Mouse (Mus musculus) neural tube, embryonic 11.5 days (tissue): ENCODE measurements around the gene Daam2. TPM values are rescaled to one million over a fixed set of nuclear protein-coding genes. Genes with fewer than 3 reads are reported as not detected.

Experiments used
- ATAC-seq: fragments of 200-750 bp; cut with Nextera tagmentation; 2 replicates; pipeline ENCODE4 v1.8.0; 2017; ENCODE audit warnings: moderate number of reproducible peaks, mild to moderate bottlenecking, moderate TSS enrichment, moderate library complexity; ENCODE audit not compliant: insufficient read depth, low FRiP score, low TSS enrichment
- DNase-seq: peaks from one replicate; pipeline ENCODE4 v3.0.0-alpha.2; 2015; ENCODE audit warnings: low spot score
- H3K27ac ChIP-seq: fragments of 300-500 bp; sonication (generic); 2 replicates; pipeline ENCODE4 v1.5.1; 2014; ENCODE audit warnings: low read depth, mild to moderate bottlenecking, low read length
- H3K27me3 ChIP-seq: fragments of 300-500 bp; sonication (generic); 2 replicates; pipeline ENCODE4 v1.6.1; 2014; ENCODE audit warnings: mild to moderate bottlenecking, low read length, mixed read lengths; ENCODE audit not compliant: control insufficient read depth, insufficient read depth
- H3K36me3 ChIP-seq: fragments of 300-500 bp; sonication (generic); 2 replicates; pipeline ENCODE4 v1.6.1; 2014; ENCODE audit warnings: mild to moderate bottlenecking, low read length, moderate library complexity, mixed read lengths; ENCODE audit not compliant: control insufficient read depth, insufficient read depth
- H3K4me1 ChIP-seq: fragments of 300-500 bp; sonication (generic); 2 replicates; pipeline ENCODE4 v1.6.1; 2014; ENCODE audit warnings: low read length, mixed read lengths; ENCODE audit not compliant: control insufficient read depth, insufficient read depth
- H3K4me2 ChIP-seq: fragments of 300-500 bp; sonication (generic); 2 replicates; pipeline ENCODE4 v1.6.1; 2014; ENCODE audit warnings: low read depth, mild to moderate bottlenecking, moderate library complexity
- H3K4me3 ChIP-seq: fragments of 300-500 bp; sonication (generic); 2 replicates; pipeline ENCODE4 v1.5.1; 2014; ENCODE audit warnings: low read depth, low read length
- H3K9ac ChIP-seq: fragments of 300-500 bp; sonication (generic); 2 replicates; pipeline ENCODE4 v1.6.1; 2014; ENCODE audit warnings: mild to moderate bottlenecking, low read length
- H3K9me3 ChIP-seq: fragments of 300-500 bp; sonication (generic); 2 replicates; pipeline ENCODE4 v1.6.1; 2016; ENCODE audit warnings: low read length; ENCODE audit not compliant: control insufficient read depth
- WGBS: fragments of 180-500 bp; shearing (Covaris S2); extraction: QIAGEN DNeasy Blood & Tissue Kit; methylation state at CpG from one replicate; pipeline ENCODE4 v1.1.7; 2014; 5-methylcytosine and 5-hydroxymethylcytosine counted together
- polyA plus RNA-seq: library from polyadenylated mRNA; unstranded; fragments of >200 nt; fragmentation: Nextera tagmentation; extraction: Ambion mirVana; gene quantifications from 2 replicates; pipeline ENCODE4 v1.2.1, GENCODE M21; 2014

Gene Daam2
- polyA plus RNA-seq, 1 experiment from 2014 or later: 5.3 TPM

GRCm38 (mm10) chr17:49563416-49563780 lies 745 bp downstream of the Daam2 start:
- 31% methylated on average over 4 of the region's 4 CpGs for WGBS

GRCm38 (mm10) chr17:49562701-49563415 lies 1.3 kb downstream of the Daam2 start:
- WGBS: 41% methylated on average over 5 of the region's 5 CpGs
- Histone ChIP-seq H3K9ac (peak overlapping the region; percentile 58), H3K4me3 (peak overlapping the region; percentile 43), H3K27me3 (no peaks in the 10 kb centered on the region), H3K4me1 (peaks cover 7% of the 10 kb centered on the region; the same call in 1 of the 2 replicates), H3K9me3 (no peaks in the 10 kb centered on the region), H3K27ac (no peak overlapping the region), H3K4me2 (peak overlapping the region; percentile 66), H3K36me3 (no peaks in the 10 kb centered on the region)
- ATAC-seq (no peak), DNase-seq (no peak)

More at GRCm38 (mm10) chr17:49563416-49563780, 745 bp downstream of the Daam2 start:
- H3K36me3 ChIP-seq: no peaks in the 10 kb centered on the region
- H3K9ac ChIP-seq: peak overlapping the region; percentile 58
- peak overlapping the region; percentile 43 for H3K4me3 ChIP-seq
- DNase-seq (peak; percentile 19), ATAC-seq (peak; percentile 18)
- peak overlapping the region; percentile 66 for H3K4me2 ChIP-seq
- peaks cover 7% of the 10 kb centered on the region; the same call in 1 of the 2 replicates for H3K4me1 ChIP-seq
- H3K27me3 ChIP-seq: no peaks in the 10 kb centered on the region
- H3K9me3 ChIP-seq: no peaks in the 10 kb centered on the region
- H3K27ac ChIP-seq: no peak overlapping the region

GRCm38 (mm10) chr17:49561985-49562384 lies 2.2 kb downstream of the Daam2 start:
- Histone ChIP-seq H3K27me3 (no peaks in the 10 kb centered on the region), H3K4me3 (no peak overlapping the region), H3K4me1 (peaks cover 7% of the 10 kb centered on the region; the same call in 1 of the 2 replicates), H3K36me3 (no peaks in the 10 kb centered on the region), H3K27ac (no peak overlapping the region), H3K4me2 (peak overlapping the region; percentile 66), H3K9me3 (no peaks in the 10 kb centered on the region), H3K9ac (no peak overlapping the region)
- WGBS: 73% methylated on average over 4 of the region's 4 CpGs
- ATAC-seq (no peak), DNase-seq (no peak)

- Histone ChIP-seq H3K4me3 (no peak overlapping the region), H3K9me3 (no peaks in the 10 kb centered on the region), H3K9ac (no peak overlapping the region), H3K4me2 (no peak overlapping the region), H3K36me3 (no peaks in the 10 kb centered on the region), H3K27ac (no peak overlapping the region), H3K27me3 (no peaks in the 10 kb centered on the region), H3K4me1 (peaks cover 7% of the 10 kb centered on the region; the same call in 1 of the 2 replicates)
- ATAC-seq (no peak), DNase-seq (no peak)
- 18% methylated on average over 5 of the region's 5 CpGs for WGBS
These were observed 4.3 kb downstream of the Daam2 start for GRCm38 (mm10) chr17:49559786-49560289.

GRCm38 (mm10) chr17:49556169-49556568 lies 8.0 kb downstream of the Daam2 start:
- Histone ChIP-seq H3K9me3 (no peaks in the 10 kb centered on the region), H3K4me1 (no peaks in the 10 kb centered on the region; the same call in 1 of the 2 replicates), H3K27me3 (no peaks in the 10 kb centered on the region), H3K36me3 (no peaks in the 10 kb centered on the region), H3K4me2 (no peak overlapping the region), H3K9ac (no peak overlapping the region), H3K4me3 (no peak overlapping the region), H3K27ac (no peak overlapping the region)
- no peak for DNase-seq
- ATAC-seq: no peak
- 90% methylated on average over 3 of the region's 3 CpGs for WGBS

GRCm38 (mm10) chr17:49551991-49552390 lies 12.2 kb downstream of the Daam2 start:
- no peak for ATAC-seq
- H3K36me3 ChIP-seq: peaks cover 2% of the 10 kb centered on the region

GRCm38 (mm10) chr17:49551465-49551864 lies 12.7 kb downstream of the Daam2 start:
- Histone ChIP-seq H3K36me3 (peaks cover 2% of the 10 kb centered on the region), H3K4me1 (no peaks in the 10 kb centered on the region), H3K4me3 (no peak overlapping the region), H3K27ac (no peak overlapping the region), H3K9ac (no peak overlapping the region), H3K9me3 (no peaks in the 10 kb centered on the region), H3K27me3 (no peaks in the 10 kb centered on the region), H3K4me2 (no peak overlapping the region)
- WGBS: 89% methylated on average over 2 of the region's 2 CpGs
- ATAC-seq: no peak
- DNase-seq: no peak

More at GRCm38 (mm10) chr17:49551991-49552390, 12.2 kb downstream of the Daam2 start:
- no peaks in the 10 kb centered on the region for H3K9me3 ChIP-seq
- H3K4me2 ChIP-seq: no peak overlapping the region
- H3K27ac ChIP-seq: no peak overlapping the region
- 92% methylated on average over 7 of the region's 7 CpGs for WGBS
- DNase-seq: no peak
- no peaks in the 10 kb centered on the region for H3K27me3 ChIP-seq
- H3K4me1 ChIP-seq: no peaks in the 10 kb centered on the region
- H3K9ac ChIP-seq: no peak overlapping the region
- H3K4me3 ChIP-seq: no peak overlapping the region

GRCm38 (mm10) chr17:49545997-49546396 lies 18.1 kb downstream of the Daam2 start:
- H3K9ac ChIP-seq: no peak overlapping the region
- 77% methylated on average over 4 of the region's 4 CpGs for WGBS

GRCm38 (mm10) chr17:49545424-49545823 lies 18.7 kb downstream of the Daam2 start:
- Histone ChIP-seq H3K4me3 (no peak overlapping the region), H3K36me3 (peaks cover 2% of the 10 kb centered on the region), H3K4me2 (no peak overlapping the region), H3K9me3 (no peaks in the 10 kb centered on the region), H3K9ac (no peak overlapping the region), H3K27me3 (no peaks in the 10 kb centered on the region), H3K4me1 (peaks cover 5% of the 10 kb centered on the region), H3K27ac (no peak overlapping the region)
- ATAC-seq: no peak
- 72% methylated on average over 4 of the region's 4 CpGs for WGBS
- DNase-seq: no peak

More at GRCm38 (mm10) chr17:49545997-49546396, 18.1 kb downstream of the Daam2 start:
- DNase-seq: no peak
- ATAC-seq: no peak
- H3K9me3 ChIP-seq: no peaks in the 10 kb centered on the region
- H3K36me3 ChIP-seq: peaks cover 2% of the 10 kb centered on the region
- H3K4me2 ChIP-seq: no peak overlapping the region
- no peaks in the 10 kb centered on the region for H3K27me3 ChIP-seq
- H3K4me1 ChIP-seq: no peaks in the 10 kb centered on the region
- no peak overlapping the region for H3K4me3 ChIP-seq
- no peak overlapping the region for H3K27ac ChIP-seq
